Mouse (Mus musculus): ENCODE results near the gene Rhobtb3. TPM values are rescaled to one million over a fixed set of nuclear protein-coding genes. Genes with fewer than 3 reads are reported as not detected.

Gene Rhobtb3
- total RNA-seq, 2 experiments from 2014 or later: 6.6 to 9.1 TPM

Other genes starting within 250 kb of the Rhobtb3 start
- gene Ell2, start 237.2 kb downstream of the Rhobtb3 start, total RNA-seq (2015): 10.6 and 13.6 TPM in 2 replicates
- gene Ell2, start 237.2 kb downstream of the Rhobtb3 start, total RNA-seq (2017): 6.8 and 11.8 TPM in 2 replicates
- 225 and 237 TPM in 2 replicates for gene Glrx, start 104.1 kb downstream of the Rhobtb3 start, total RNA-seq (2015)
- 116 and 123 TPM in 2 replicates for gene Glrx, start 104.1 kb downstream of the Rhobtb3 start, total RNA-seq (2017)
- gene Spata9, start 23.2 kb upstream of the Rhobtb3 start, total RNA-seq (2015): not detected in 2 replicates
- not detected in 2 replicates for gene Spata9, start 23.2 kb upstream of the Rhobtb3 start, total RNA-seq (2017)
- 14.9 and 27.3 TPM in 2 replicates for gene Rfesd, start 74.8 kb upstream of the Rhobtb3 start, total RNA-seq (2015)
- 11.3 and 14.8 TPM in 2 replicates for gene Rfesd, start 74.8 kb upstream of the Rhobtb3 start, total RNA-seq (2017)
- gene Gpr150, start 113.1 kb upstream of the Rhobtb3 start, total RNA-seq (2015): 0.52 and 0.90 TPM in 2 replicates
- gene Gpr150, start 113.1 kb upstream of the Rhobtb3 start, total RNA-seq (2017): 0.14 and 0.50 TPM in 2 replicates
- 12.6 and 13.4 TPM in 2 replicates for gene Arsk, start 154.7 kb upstream of the Rhobtb3 start, total RNA-seq (2015)
- 10.1 and 14.7 TPM in 2 replicates for gene Arsk, start 154.7 kb upstream of the Rhobtb3 start, total RNA-seq (2017)
- gene Ttc37, start 154.8 kb upstream of the Rhobtb3 start, total RNA-seq (2015): 26.1 and 33.4 TPM in 2 replicates
- 37.1 and 42.2 TPM in 2 replicates for gene Ttc37, start 154.8 kb upstream of the Rhobtb3 start, total RNA-seq (2017)

Data from megakaryocyte progenitor cell, adult 5-6 weeks (primary cell).